In the genomic region with DNA sequence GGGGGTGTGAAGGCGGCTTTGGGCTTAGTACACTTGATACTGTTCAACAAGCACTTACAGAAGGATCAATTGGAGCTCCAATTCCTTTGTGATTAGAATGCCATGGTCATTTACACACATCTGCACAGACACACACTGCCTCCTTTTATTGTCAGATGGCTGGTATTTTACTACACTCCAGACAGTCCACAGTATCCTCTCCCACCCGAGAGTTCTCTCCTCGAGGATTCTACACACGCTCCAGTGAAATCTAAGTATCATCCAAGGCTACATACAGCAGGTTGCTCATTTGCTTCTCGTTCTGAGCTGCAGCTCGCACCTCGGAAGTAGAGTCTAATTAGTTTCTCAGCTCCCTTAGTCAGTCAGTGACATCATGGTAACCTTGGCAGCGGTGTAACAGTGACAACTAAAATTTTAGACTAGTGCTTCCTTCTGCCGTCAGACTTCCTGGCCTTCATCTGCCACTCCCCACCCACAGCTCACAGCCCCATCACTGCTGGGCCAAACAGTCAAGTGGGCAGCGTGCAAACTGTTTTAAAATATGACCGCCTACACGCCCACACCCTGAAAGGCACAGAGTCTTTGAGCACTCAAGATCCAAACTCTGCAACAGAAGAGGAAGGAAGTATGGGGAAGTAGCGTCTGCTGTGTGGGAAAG, we compare ENCODE assay signal across 11 mouse cellular contexts.
DNase-seq lines count a peak whose midpoint lies in the region; ATAC-seq lines count a peak whose summit lies in the region.
"Had no signal": no experiment of that assay in that cellular context is flagged by ENCODE, and none has a peak within 500 bp of the region (broad histone marks: within the 10 kb centered on the region; RNA-seq: fewer than 3 reads in every experiment).

No protein-coding gene starts in this region.

- no peak for ATAC-seq in kidney, embryonic 14.5 days (ENCODE audit: low FRiP score, low TSS enrichment)
- peak; percentile 88 for ATAC-seq in megakaryocyte, adult 5-6 weeks (ENCODE audit: poor library complexity, severe bottlenecking)

- WGBS in kidney, embryonic 14.5 days, result 56% methylated on average over 13 of the region's 13 CpGs
- WGBS in embryonic facial prominence, embryonic 10.5 days, result 83% methylated on average over 13 of the region's 13 CpGs

- H3K9ac ChIP-seq in kidney, embryonic 14.5 days (ENCODE audit: low read depth, low read length), result no peak overlapping the region
- H3K9ac ChIP-seq: kidney, embryonic 15.5 days; liver, embryonic 15.5 days had no signal

- H3K4me2 ChIP-seq in kidney, embryonic 14.5 days (replicated peaks; ENCODE audit: low read depth, low read length), result no peak overlapping the region
- H3K4me2 ChIP-seq: kidney, embryonic 15.5 days; liver, embryonic 15.5 days had no signal

- H3K9me3 ChIP-seq in kidney, embryonic 14.5 days (ENCODE audit: control insufficient read depth, low read length), result no peaks in the 10 kb centered on the region
- no peaks in the 10 kb centered on the region for H3K9me3 ChIP-seq in embryonic facial prominence, embryonic 10.5 days
- H3K9me3 ChIP-seq: kidney, embryonic 15.5 days; liver, embryonic 15.5 days had no signal

- no peak for DNase-seq in kidney, adult 18-20 months
- peak; percentile 41 for DNase-seq in CD4-positive helper T cell, adult 2 months (ENCODE audit: low read depth, low spot score)
- peak; percentile 72 for DNase-seq in brain, adult 2 months (ENCODE audit: low read depth, low spot score)
- no peak for DNase-seq in cerebellum, adult 11 months
- no peak for DNase-seq in gastrocnemius, postnatal 4 days (ENCODE audit: low spot score in 2 of 2)
- DNase-seq in embryonic facial prominence, embryonic 10.5 days (ENCODE audit: low spot score), result no peak
- DNase-seq: thymus, adult 18-20 months had no signal

- H3K27me3 ChIP-seq in kidney, embryonic 14.5 days (ENCODE audit: control insufficient read depth, insufficient read depth, low read length), result no peaks in the 10 kb centered on the region
- no peaks in the 10 kb centered on the region for H3K27me3 ChIP-seq in embryonic facial prominence, embryonic 10.5 days (replicated peaks; ENCODE audit: low read depth, poor library complexity, severe bottlenecking)
- H3K27me3 ChIP-seq: kidney, embryonic 15.5 days; liver, embryonic 15.5 days had no signal

- H3K27ac ChIP-seq in kidney, embryonic 14.5 days (ENCODE audit: low read depth, low read length), result 0 out of 2 replicates have a peak overlapping the region, but pooled peaks have one; percentile 30
- H3K27ac ChIP-seq in embryonic facial prominence, embryonic 10.5 days (replicated peaks), result no peak overlapping the region
- H3K27ac ChIP-seq: liver, embryonic 15.5 days had no signal

- no peak overlapping the region for H3K4me3 ChIP-seq in kidney, embryonic 14.5 days (ENCODE audit: low read length)
- H3K4me3 ChIP-seq in embryonic facial prominence, embryonic 10.5 days, result no peak overlapping the region
- H3K4me3 ChIP-seq: kidney, embryonic 15.5 days; liver, embryonic 15.5 days had no signal

- peaks cover 12% of the 10 kb centered on the region; the same call in 1 of the 2 replicates for H3K4me1 ChIP-seq in kidney, embryonic 14.5 days (ENCODE audit: control insufficient read depth, insufficient read depth, low read length)
- peaks cover 27% of the 10 kb centered on the region for H3K4me1 ChIP-seq in embryonic facial prominence, embryonic 10.5 days
- H3K4me1 ChIP-seq: liver, embryonic 15.5 days had no signal

- peaks cover 10% of the 10 kb centered on the region; the same call in 1 of the 2 replicates for H3K36me3 ChIP-seq in kidney, embryonic 14.5 days (ENCODE audit: control insufficient read depth, insufficient read depth, low read length)
- H3K36me3 ChIP-seq in embryonic facial prominence, embryonic 10.5 days (replicated peaks), result peaks cover 30% of the 10 kb centered on the region
- H3K36me3 ChIP-seq: liver, embryonic 15.5 days had no signal

Comparison
In these comparisons a context has a peak if more than half of its experiments do, and no peak if none do; other contexts are left out.
1. DNase-seq: peak in CD4-positive helper T cell, adult 2 months (single experiment) and brain, adult 2 months (single experiment); none in kidney, adult 18-20 months (single experiment), cerebellum, adult 11 months (single experiment), gastrocnemius, postnatal 4 days (0 of 2) and embryonic facial prominence, embryonic 10.5 days (single experiment).